Mouse (Mus musculus) T-helper 1 cell (primary cell): ENCODE results near the gene Grhl1.
"Not testable (repeated sequence)": the region's sequence is repeated elsewhere in the genome, so short reads cannot be mapped to it uniquely, and the experiment has no call there.

Experiments
- in situ Hi-C: fragments of 300-600 bp; cut with MboI, MseI; formaldehyde crosslinking; loops from one replicate; pipeline ENCODE4 v1.15.1; 2025; ENCODE audit warnings: high pct_unique_total_duplicates

The Grhl1 gene

DNA sequence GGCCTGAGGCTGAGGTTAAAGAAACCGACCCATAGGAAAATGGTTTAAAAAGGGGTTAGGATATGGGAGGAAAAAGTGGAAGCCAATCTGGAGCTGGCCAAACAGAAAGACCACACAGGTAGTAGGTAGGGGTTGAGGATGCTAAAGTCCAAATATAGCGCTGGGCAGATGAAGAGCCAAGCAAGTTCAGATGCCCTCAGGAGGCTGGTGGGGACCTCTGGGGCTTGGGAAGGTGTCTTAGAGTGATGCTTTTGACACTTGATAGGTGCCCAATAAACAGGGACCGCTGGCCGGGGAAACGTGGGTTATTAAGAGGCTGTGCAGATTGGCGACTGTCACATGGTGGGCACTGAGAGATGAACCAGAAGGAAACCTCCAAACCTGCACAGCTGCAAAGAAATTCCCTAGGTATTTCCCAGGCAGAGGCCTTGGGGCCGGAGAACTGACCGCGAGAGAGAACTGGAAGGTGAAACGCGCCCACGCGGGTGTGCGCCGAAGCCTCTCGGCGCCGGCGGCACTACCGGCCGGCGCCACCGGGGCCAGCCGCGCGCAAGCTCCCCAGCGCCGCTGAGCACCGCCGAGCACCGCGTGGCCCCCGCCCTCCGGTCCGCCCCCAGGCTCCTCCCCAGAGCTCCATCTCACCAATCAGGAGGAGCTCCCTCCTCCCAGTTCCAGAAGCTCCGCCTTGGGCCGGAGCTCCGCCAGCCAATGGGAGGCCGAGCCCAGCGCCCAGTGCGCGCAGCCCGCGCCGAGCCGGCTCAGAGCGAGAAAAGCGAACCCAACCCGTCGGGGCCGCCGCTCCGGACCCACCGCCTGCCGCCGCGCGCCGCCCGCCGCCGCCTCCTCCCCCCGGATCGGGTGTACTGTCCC, at the start of gene Grhl1:
Grhl1 (plus strand) TSS at position 761 of the 870 bp plus-strand sequence.
- in situ Hi-C loops = no loop called here

DNA sequence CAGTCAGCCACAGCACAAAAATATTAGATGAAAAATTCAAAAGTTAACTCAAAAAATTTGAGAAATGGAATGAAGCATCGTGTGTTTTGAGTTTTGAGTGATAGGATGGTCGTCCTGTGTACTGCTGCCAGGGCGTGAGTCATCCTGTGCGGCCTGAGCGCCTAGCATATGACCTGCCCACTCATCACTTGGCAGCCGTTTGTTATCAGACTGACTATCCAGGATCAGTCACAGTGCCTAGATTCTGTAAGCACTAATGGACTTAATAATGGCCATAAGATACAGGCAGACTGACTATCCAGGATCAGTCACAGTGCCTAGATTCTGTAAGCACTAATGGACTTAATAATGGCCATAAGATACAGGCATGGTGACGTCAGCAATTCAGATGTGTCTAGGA, 47.0 kb upstream of the Grhl1 start:
- in situ Hi-C loops = not testable (repeated sequence)

DNA sequence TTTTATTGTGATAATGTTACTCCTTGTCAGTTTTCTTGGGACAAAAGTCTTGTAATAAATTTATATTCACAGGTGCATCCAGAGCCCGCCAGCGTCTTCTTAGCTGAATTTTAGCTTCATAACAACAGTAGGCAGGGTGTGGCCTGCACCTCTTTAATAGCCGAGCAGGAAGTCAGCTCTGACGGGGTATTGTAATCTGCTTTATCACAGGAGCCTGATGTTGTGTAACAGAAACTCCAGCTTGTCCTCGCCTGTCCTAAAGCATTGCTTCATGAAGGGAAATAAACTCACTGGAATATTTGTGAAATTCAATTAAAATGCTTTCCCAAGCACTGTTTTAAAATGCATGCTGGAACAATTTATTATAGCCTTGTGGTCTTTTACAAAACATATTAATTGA, 35.7 kb upstream of the Grhl1 start:
- in situ Hi-C loops = no loop called here

DNA sequence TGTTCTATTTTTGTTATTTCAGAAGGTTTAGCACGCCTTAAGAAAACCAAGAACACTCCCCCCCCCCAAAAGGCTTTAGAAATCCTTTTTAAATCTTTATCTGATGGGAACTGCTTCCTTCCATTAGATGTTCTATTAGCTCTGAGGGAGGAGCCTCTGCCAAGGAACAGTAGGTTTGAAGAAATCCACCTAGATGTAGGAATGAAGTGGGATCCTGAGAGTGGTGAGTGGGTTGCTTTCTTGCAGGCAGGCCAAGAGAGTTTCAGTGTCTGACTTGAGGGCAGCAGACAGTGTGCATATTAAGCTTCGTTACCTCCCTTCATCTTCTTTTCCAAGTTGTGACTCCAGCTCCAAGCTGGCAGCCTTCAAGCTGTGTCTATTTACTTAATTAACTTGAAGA, 34.9 kb upstream of the Grhl1 start:
- in situ Hi-C loops = no loop called here

DNA sequence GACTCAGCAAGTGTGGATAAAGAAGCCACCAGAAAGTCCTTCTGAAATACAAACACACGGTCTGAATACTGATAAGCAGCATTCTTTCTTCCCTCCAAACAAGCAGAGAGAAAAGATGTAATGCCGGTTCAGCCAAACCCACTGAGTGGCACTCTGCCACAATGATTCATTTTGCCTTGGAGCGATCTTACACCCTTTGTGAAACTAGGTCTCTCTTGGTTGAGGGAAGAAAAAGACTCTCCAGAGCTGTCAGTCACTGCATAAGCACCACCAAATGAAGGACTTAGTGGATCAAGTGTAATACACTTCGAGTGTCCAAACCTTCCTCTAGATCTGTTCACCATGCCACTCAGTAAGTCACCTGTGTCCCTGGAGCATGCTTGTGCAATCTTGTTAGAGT, 34.1 kb upstream of the Grhl1 start:
- in situ Hi-C loops = no loop called here

DNA sequence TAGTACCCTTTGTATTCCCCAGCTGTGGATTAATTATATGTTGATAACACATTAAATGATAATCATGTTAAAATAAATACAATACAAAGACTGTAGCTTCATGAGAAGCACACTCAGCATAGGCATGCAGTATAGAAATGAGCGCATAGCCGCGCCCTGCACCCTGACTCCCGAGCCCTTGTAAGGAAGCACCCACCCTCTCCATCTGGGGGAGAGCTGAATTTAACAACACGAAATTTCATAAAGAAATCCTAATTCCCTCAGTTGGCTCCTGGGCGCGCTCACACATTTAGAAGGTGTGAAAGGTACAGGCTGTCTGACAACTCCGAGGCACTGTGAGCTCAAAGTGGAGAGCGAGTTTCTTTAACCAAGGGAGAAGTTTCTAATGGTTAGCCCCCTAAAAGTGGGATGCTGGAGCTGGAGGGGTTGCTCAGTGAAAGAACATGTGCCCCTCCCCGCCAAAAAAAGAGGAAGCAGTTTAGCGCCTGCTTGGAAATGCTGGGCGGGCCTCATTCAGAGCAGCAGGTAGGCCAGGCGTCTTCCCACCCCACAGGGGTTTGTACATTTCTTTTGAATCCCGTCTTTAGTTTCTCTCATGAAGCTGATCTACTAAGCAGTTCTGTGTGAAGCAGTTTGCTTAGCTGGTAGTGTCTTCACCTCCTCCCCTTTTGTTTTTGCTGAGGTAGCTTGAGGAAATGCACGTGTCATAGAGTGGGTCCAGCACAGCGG, 30.5 kb upstream of the Grhl1 start:
- in situ Hi-C loops = no loop called here

DNA sequence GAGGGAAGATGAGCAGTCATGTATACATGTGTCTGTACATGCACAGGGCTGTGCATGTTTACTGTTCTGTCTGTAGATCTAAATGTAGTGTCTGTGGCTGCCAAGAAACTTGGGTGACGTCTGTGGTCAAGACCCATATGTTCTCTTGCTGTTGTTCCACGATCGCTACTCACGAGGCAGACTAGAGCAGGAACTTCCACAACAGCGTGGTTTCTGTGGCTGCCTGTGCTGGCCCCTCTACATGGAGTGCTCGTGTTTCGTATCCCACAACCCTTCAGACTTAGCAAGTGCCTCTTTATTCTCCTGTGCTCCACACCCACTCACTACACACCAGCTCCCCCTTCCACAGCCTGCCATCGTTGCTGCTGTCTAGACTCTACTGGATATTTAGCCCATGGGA, 24.4 kb upstream of the Grhl1 start:
- in situ Hi-C loops = no loop called here

DNA sequence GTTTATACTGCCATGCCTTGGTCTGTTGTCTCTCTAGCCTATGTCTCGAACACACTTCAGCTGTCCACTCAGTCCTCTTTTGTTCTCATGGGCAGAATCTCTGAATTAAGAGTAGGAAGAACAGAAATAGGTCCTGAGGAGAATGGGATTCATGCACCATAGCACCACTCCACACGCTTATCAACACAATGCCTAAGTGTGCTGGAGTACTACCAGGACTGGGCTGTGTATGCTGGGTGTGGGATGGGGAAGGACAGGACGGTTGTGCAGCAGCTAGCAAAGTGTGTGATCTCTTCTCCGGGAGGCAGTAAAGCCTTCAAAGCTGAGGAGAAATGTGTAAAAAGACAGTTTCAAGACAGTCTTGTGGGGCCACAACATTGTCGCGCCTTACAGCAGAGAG, 23.2 kb upstream of the Grhl1 start:
- in situ Hi-C loops = no loop called here

DNA sequence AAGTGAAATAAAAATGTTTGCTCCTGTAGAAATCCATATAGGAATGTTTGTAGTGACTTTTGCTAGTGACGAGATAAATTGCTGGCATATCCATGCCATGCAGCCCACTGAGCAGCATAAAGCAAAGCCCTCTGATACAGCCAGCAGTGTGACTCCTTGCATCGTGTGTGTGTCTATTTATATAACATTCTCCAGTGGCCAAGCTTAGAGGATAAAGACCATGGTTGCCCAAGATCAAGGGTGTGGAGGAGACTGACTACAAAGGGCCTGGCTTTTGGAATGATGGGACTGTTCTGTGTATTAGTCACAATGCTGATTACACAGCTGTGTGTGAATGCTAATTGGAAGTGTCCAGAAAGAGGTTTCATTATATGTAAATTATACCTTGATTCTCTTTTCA, 19.6 kb upstream of the Grhl1 start:
- in situ Hi-C loops = no loop called here

DNA sequence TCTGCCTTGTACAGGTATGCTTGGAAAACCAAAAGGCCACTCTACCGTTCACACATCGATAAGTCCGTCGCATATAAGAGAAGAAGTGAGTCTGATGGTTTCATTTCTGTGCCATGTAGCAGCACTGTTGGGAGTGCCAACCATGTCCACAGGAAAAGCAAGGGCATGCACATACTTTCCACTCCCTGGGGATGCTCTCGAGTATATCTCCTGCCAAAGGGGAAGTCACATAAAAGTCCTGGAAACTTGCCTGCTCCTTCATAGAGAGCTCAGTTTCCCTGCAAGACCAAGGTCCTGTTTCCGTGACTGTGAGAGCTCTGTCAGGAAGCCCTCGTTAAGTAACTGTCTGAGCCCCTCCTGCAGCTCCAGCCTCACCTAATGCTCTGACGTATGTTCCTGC, 16.1 kb upstream of the Grhl1 start:
- in situ Hi-C loops = no loop called here

DNA sequence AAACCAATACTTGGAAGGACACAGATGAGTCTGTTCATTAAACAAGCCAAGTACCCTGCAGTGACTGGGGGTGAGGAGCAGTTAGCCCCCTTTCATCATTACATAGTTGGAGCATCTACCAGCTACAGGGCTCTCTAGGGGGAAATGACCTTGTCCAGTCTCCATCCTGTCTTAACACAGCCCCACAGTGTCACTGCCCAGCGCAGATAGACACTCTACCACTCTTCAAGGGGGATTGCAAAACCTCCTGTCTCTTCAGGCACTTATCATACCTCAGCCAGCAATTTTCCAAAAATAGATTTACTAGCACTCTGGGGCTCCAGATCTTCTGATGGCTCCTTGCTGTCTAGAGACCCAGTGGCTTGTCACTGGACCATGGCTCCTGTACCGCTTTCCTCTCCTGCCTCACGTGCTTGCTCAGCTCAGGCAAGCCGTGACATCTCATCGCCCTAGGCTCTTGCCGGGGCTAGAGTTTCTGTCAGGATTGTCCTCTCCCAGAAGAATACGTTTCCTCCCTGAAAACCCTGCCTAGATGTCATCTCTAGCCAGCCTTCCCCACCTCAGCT, 8.6 kb upstream of the Grhl1 start:
- in situ Hi-C loops = loop anchor here (10.0 kb wide), 1 partner anchor 391 kb away; no protein-coding TSS in a partner anchor

DNA sequence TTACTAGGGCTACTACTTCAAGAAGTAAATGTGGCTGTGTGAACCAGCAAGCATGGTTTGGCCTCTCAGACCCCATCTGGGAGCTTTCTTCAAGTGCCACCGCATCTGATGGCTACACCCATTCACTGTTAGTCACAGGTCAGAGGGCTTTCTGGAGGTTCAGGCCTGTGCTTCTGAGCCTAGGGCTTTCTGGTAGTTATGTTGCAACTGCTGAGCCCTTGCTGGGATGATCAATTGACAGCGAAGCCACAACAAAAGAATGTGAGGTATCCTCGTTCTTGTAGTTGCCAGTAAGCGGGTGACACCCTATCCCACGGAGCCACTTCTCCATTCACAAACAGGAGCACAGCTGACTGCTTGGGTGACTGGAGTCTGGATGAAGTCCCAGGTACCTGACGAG, 6.8 kb upstream of the Grhl1 start:
- in situ Hi-C loops = loop anchor here (10.0 kb wide), 1 partner anchor 389 kb away; no protein-coding TSS in a partner anchor

DNA sequence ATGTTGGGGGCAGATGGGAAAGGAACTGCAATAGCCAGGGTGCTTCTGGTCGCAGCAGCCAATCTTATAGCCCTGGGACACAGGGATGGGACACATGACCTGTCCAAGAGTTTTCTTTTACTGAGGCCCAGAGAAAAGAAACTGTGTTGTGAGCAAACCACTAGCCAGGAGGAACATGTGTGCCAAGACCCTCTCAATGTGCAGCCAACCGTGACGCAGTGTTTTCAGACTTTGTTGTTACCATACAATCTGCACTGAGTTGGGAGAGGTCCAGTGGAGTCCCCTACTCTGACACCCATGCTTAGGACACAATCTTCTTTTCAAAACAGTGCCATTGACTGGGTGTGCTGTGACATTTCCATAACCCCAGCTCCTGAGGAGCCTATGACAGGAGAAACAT, 4.5 kb upstream of the Grhl1 start:
- in situ Hi-C loops = loop anchor here (10.0 kb wide), 1 partner anchor 387 kb away; no protein-coding TSS in a partner anchor

DNA sequence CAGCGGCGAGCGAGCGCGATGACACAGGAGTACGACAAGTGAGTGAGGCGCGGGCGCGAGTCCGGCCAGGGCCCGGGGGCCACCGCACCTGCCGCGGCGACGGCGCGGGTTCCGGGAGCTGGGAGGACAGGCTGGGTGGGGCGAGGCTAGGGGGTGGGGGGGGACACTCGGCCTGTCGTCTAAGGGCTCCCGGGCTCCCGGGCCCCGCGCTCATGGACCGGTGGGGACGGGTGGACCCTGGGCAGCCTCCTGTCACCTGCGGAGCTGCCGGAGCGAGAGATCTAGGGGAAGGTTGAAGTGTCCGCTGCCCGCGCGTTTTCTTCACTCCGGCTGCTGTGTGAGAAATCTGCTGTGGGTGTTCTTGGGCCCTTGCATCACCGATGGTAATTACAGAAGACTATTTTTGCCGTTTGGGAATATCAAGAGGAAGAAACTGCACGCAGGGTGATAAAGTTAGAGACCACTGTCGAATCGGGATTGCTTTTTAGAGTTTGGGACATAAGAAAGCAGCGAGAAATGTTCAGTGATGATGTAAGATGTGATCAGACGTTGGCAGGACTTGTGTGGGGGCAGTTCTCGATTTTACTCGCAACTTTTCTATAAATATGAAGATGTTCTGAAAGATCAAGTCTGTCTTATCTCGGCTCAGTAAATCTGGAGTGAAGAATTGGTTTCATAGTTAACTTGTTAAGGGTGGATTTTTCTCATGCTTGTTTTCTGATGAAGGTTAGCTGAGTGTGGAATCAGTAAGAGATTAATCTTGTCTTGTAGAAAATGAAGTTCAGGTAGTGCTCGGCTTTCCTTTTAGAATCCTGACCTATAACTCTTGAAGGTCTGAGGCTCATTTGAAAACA, 565 bp downstream of the Grhl1 start:
- in situ Hi-C loops = no loop called here

DNA sequence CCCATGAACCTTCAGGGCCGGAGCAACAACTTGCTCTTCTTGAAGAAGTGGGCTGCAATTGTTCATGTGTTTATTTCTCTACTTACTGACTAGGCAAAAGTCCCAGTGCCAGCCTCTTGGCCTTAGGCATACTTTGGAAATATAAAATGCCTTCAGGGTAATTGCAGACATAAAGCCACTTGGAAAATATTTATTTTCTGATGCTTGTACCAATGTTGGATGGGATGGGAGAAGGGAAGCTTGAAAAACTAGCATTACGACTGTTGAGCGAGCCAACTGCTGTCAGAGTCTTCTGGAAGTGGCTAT, 1.1 kb downstream of the Grhl1 start:
- in situ Hi-C loops = no loop called here

DNA sequence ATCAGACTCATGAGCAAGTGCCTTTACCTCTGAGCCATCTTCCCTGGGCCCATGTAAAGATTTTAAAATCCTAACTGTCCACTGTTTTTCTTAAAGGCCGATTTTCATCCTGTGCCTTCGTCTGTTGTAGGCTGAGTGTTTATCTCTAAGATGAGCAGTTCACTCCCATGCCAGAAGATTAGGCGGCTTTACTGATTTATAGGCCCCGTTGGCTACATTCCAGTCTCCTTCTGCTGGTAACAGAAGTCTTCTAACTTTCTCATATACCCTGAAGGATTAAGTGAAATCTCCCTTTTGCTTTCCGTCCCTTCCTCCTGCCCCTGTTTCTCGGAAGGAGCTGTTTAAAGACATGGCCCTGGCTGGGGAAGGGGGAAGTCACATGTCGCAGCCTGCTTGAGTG, 2.8 kb downstream of the Grhl1 start:
- in situ Hi-C loops = no loop called here

DNA sequence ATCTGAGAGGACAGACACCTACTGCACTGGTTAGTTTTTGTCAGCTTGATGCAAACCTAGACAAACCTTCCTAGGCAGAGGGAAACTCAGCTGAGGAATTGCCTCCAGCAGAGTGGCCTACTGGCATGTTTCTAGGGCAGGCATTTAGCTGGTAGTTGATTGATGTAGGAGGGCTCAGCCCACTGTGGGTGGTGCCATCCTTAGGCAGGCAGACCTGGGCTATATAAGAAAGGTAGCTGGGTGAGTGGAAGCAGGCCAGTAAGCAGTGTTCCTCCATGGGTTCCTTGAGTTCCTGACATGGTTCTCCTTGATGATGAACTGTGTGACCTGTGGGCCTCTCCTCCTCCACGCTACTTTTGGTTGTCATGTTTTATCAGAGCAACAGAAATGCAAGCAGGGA, 8.4 kb downstream of the Grhl1 start:
- in situ Hi-C loops = no loop called here

DNA sequence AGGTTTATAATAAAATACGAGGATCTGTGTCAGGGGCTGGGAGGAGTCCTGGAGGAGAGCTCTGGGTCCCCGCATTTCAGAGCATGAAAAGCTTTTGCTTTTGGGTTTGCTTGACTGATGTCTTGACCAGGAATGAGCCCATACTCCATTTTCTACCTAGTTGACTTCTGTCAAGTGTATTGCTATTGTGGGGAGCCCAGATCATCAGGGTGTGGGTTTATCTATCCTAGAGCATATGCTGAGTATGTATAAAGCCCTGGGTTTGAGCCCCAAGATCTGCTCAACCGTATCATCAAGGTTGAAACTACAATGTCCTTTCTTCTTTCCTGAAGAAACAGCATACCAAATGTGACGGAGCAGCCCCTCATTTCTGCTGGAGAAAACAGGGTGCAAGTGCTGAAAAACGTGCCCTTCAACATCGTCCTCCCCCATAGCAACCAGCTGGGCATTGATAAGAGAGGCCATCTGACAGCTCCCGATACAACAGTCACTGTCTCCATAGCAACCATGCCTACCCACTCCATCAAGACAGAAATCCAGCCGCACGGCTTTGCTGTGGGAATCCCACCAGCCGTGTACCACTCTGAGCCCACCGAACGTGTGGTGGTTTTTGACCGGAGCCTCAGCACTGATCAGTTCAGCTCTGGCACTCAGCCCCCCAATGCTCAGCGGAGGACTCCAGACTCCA, 9.1 kb downstream of the Grhl1 start:
- in situ Hi-C loops = no loop called here

DNA sequence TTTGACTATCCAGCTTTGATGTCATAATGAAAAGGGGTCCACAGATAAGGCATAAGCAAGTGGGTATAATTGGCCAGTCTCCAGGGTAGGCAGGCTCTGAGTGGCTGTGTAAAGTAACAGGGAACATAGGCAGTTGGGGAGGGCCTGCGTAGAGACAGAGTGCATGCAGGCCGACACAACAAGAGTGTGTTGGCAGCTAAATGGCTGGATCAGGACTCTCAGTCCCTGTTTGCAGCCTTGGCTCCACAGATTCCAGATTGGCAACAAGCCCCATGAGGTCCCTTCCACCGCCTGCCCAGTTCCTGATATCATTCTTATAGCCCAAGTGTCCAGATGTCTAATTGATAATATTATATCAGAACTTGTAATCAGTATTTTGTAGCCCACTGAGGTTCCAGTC, 11.6 kb downstream of the Grhl1 start:
- in situ Hi-C loops = no loop called here

DNA sequence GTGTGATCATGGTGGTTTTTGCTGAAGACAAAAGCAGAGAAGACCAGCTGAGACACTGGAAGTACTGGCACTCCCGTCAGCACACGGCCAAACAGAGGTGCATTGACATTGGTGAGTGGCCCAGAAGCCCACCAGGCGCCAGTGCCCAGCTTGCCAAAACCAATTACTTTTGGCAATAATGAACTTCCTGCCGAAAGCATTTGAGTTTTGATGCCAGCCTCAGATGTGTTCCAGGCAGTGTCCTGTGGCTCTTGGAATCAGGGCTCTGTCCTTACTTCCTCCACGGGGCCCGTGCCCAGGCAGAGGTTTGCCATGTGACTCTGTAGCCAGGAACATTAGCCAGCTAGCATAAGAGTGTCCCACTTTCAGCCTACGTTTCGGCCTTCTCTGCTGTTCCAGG, 12.8 kb downstream of the Grhl1 start:
- in situ Hi-C loops = no loop called here

DNA sequence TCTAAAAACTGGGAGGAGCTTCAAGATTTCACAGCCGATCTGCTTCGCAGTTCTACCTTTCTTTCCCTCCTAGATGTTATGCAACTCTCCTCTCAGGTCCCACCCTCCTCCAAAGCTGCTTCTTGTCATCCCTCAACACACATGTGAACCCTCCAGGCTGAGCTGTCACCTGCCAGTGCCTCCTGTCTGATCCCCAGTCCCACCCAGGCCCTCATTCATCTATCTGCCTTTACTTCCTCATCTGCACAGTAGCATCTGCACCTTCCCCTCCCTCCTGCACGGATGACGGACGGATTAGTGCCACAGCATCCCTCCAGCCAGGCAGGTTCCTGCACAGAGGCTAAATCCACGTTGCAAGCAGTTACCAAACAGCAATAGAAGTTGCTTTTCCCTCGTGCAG, 14.1 kb downstream of the Grhl1 start:
- in situ Hi-C loops = no loop called here
